Mouse (Mus musculus) neural tube, embryonic 13.5 days (tissue): ENCODE results near the gene Trim54. TPM values are rescaled to one million over a fixed set of nuclear protein-coding genes. Genes with fewer than 3 reads are reported as not detected.

Experiments used
- ATAC-seq: fragments of 200-750 bp; cut with Nextera tagmentation; 2 replicates; pipeline ENCODE4 v1.8.0; 2017; ENCODE audit warnings: low read depth, mild to moderate bottlenecking, moderate TSS enrichment, moderate library complexity
- H3K27ac ChIP-seq: fragments of 300-500 bp; sonication (generic); replicated peaks from 2 replicates; pipeline ENCODE4 v1.5.1; 2015; ENCODE audit warnings: moderate library complexity, mild to moderate bottlenecking, inconsistent platforms
- H3K27me3 ChIP-seq: fragments of 300-500 bp; sonication (generic); 2 replicates; pipeline ENCODE4 v1.6.1; 2015; ENCODE audit warnings: mild to moderate bottlenecking, inconsistent platforms
- H3K36me3 ChIP-seq: fragments of 300-500 bp; sonication (generic); 2 replicates; pipeline ENCODE4 v1.6.1; 2015; ENCODE audit warnings: mild to moderate bottlenecking, inconsistent platforms
- H3K4me1 ChIP-seq: fragments of 300-500 bp; sonication (generic); replicated peaks from 2 replicates; pipeline ENCODE4 v1.6.1; 2015; ENCODE audit warnings: inconsistent platforms
- H3K4me2 ChIP-seq: fragments of 300-500 bp; sonication (generic); 2 replicates; pipeline ENCODE4 v1.6.1; 2015; ENCODE audit warnings: inconsistent platforms, mild to moderate bottlenecking, moderate library complexity
- H3K4me3 ChIP-seq: fragments of 300-500 bp; sonication (generic); 2 replicates; pipeline ENCODE4 v1.5.1; 2015; ENCODE audit warnings: mild to moderate bottlenecking, inconsistent platforms
- H3K9ac ChIP-seq: fragments of 300-500 bp; sonication (generic); 2 replicates; pipeline ENCODE4 v1.6.1; 2015; ENCODE audit warnings: moderate library complexity, mild to moderate bottlenecking, inconsistent platforms
- H3K9me3 ChIP-seq: fragments of 300-500 bp; sonication (generic); 2 replicates; pipeline ENCODE4 v1.6.1; 2016; ENCODE audit warnings: inconsistent platforms
- WGBS: fragments of 180-500 bp; shearing (Covaris S2); methylation state at CpG from one replicate; pipeline ENCODE4 v1.1.7; 2015; 5-methylcytosine and 5-hydroxymethylcytosine counted together
- polyA plus RNA-seq: library from polyadenylated mRNA; unstranded; fragments of >200 nt; fragmentation: Nextera tagmentation; extraction: Ambion mirVana; gene quantifications from 2 replicates; pipeline ENCODE4 v1.2.1, GENCODE M21; 2015

Gene Trim54
- polyA plus RNA-seq, 1 experiment from 2014 or later = 0.40 TPM

GRCm38 (mm10) chr5:31116912-31117311 is 400 bp downstream of the Trim54 start:
- Histone ChIP-seq H3K9ac (no peak overlapping the region), H3K27me3 (peaks cover 10% of the 10 kb centered on the region), H3K4me3 (no peak overlapping the region), H3K27ac (no peak overlapping the region), H3K4me2 (no peak overlapping the region), H3K36me3 (no peaks in the 10 kb centered on the region), H3K9me3 (no peaks in the 10 kb centered on the region), H3K4me1 (no peaks in the 10 kb centered on the region)
- 41% methylated on average over 10 of the region's 10 CpGs for WGBS
- ATAC-seq = no peak

- H3K9ac ChIP-seq = no peak overlapping the region
- 89% methylated on average over 8 of the region's 8 CpGs for WGBS
- H3K27me3 ChIP-seq = peaks cover 6% of the 10 kb centered on the region
- no peak overlapping the region for H3K4me3 ChIP-seq
- H3K4me1 ChIP-seq = no peaks in the 10 kb centered on the region
- no peak overlapping the region for H3K27ac ChIP-seq
- no peak for ATAC-seq
- no peaks in the 10 kb centered on the region for H3K36me3 ChIP-seq
- no peaks in the 10 kb centered on the region for H3K9me3 ChIP-seq
- H3K4me2 ChIP-seq = no peak overlapping the region
Measured at GRCm38 (mm10) chr5:31121111-31121510, 4.6 kb downstream of the Trim54 start.

GRCm38 (mm10) chr5:31123481-31123880 is 7.0 kb downstream of the Trim54 start:
- Histone ChIP-seq H3K9ac (no peak overlapping the region), H3K27me3 (no peaks in the 10 kb centered on the region), H3K27ac (no peak overlapping the region), H3K4me2 (no peak overlapping the region), H3K9me3 (no peaks in the 10 kb centered on the region), H3K36me3 (no peaks in the 10 kb centered on the region), H3K4me1 (no peaks in the 10 kb centered on the region), H3K4me3 (no peak overlapping the region)
- 47% methylated on average over 2 of the region's 2 CpGs for WGBS
- no peak for ATAC-seq

GRCm38 (mm10) chr5:31126050-31126449 is 9.5 kb downstream of the Trim54 start:
- Histone ChIP-seq H3K9ac (no peak overlapping the region), H3K4me3 (no peak overlapping the region), H3K9me3 (no peaks in the 10 kb centered on the region), H3K4me2 (no peak overlapping the region), H3K36me3 (no peaks in the 10 kb centered on the region), H3K27ac (no peak overlapping the region), H3K4me1 (no peaks in the 10 kb centered on the region), H3K27me3 (peaks cover 3% of the 10 kb centered on the region; the same call in 1 of the 2 replicates)
- ATAC-seq = no peak
- WGBS = 41% methylated on average over 5 of the region's 5 CpGs

GRCm38 (mm10) chr5:31136730-31137424 is 20.4 kb downstream of the Trim54 start:
- under 1% methylated on average over 33 of the region's 33 CpGs for WGBS
- H3K4me1 ChIP-seq = peaks cover 24% of the 10 kb centered on the region
- no peaks in the 10 kb centered on the region for H3K9me3 ChIP-seq
- H3K36me3 ChIP-seq = peaks cover 9% of the 10 kb centered on the region
- peaks cover 82% of the 10 kb centered on the region for H3K27me3 ChIP-seq
- peak overlapping the region; percentile 30 for H3K4me3 ChIP-seq
- ATAC-seq = no peak
- H3K9ac ChIP-seq = no peak overlapping the region
- H3K4me2 ChIP-seq = peak overlapping the region; percentile 53
- H3K27ac ChIP-seq = no peak overlapping the region

GRCm38 (mm10) chr5:31137658-31138057 is 21.1 kb downstream of the Trim54 start:
- Histone ChIP-seq H3K9me3 (no peaks in the 10 kb centered on the region), H3K4me1 (peaks cover 24% of the 10 kb centered on the region), H3K36me3 (peaks cover 11% of the 10 kb centered on the region), H3K27me3 (peaks cover 75% of the 10 kb centered on the region), H3K9ac (0 out of 2 replicates have a peak overlapping the region, but pooled peaks have one; percentile 41), H3K27ac (no peak overlapping the region), H3K4me3 (peak overlapping the region; percentile 30), H3K4me2 (peak overlapping the region; percentile 53)
- WGBS = 1% methylated on average over 13 of the region's 13 CpGs
- no peak for ATAC-seq

- Histone ChIP-seq H3K9ac (peak within 1 kb of the TSS; percentile 41; the same call in 1 of the 2 replicates), H3K4me1 (peaks cover 24% of the 10 kb centered on the region), H3K27ac (no peak within 1 kb of the TSS), H3K4me3 (peak within 1 kb of the TSS; percentile 30), H3K9me3 (no peaks in the 10 kb centered on the region), H3K4me2 (peak within 1 kb of the TSS; percentile 53), H3K36me3 (peaks cover 14% of the 10 kb centered on the region), H3K27me3 (peaks cover 71% of the 10 kb centered on the region)
- ATAC-seq = no peak
- 1% methylated on average over 52 of the region's 52 CpGs for WGBS
Measured at GRCm38 (mm10) chr5:31138241-31138967, 21.9 kb downstream of the Trim54 start, which contains the start of gene Ucn. Gene Ucn, minus strand, starts transcription at chr5:31138829.

- Histone ChIP-seq H3K27ac (no peak overlapping the region), H3K27me3 (peaks cover 65% of the 10 kb centered on the region), H3K36me3 (peaks cover 18% of the 10 kb centered on the region), H3K4me2 (peak overlapping the region; percentile 53), H3K9me3 (no peaks in the 10 kb centered on the region), H3K4me3 (peak overlapping the region; percentile 30), H3K9ac (no peak overlapping the region), H3K4me1 (peaks cover 24% of the 10 kb centered on the region)
- WGBS = 14% methylated on average over 9 of the region's 9 CpGs
- peak; percentile 66; the same call in 1 of the 2 replicates for ATAC-seq
Measured at GRCm38 (mm10) chr5:31138968-31139425, 22.5 kb downstream of the Trim54 start.

GRCm38 (mm10) chr5:31149781-31150180 is 33.3 kb downstream of the Trim54 start:
- no peak for ATAC-seq
- H3K9ac ChIP-seq = no peak overlapping the region
- no peaks in the 10 kb centered on the region for H3K9me3 ChIP-seq
- no peak overlapping the region for H3K4me3 ChIP-seq
- peaks cover 14% of the 10 kb centered on the region for H3K4me1 ChIP-seq
- WGBS = 89% methylated on average over 4 of the region's 4 CpGs
- H3K4me2 ChIP-seq = no peak overlapping the region
- H3K36me3 ChIP-seq = peaks cover 24% of the 10 kb centered on the region
- H3K27me3 ChIP-seq = no peaks in the 10 kb centered on the region
- no peak overlapping the region for H3K27ac ChIP-seq

- H3K36me3 ChIP-seq = peaks cover 23% of the 10 kb centered on the region
- H3K27ac ChIP-seq = no peak overlapping the region
- H3K4me2 ChIP-seq = no peak overlapping the region
- H3K4me3 ChIP-seq = no peak overlapping the region
- no peaks in the 10 kb centered on the region for H3K9me3 ChIP-seq
- peaks cover 18% of the 10 kb centered on the region for H3K4me1 ChIP-seq
- 92% methylated on average over 3 of the region's 3 CpGs for WGBS
- no peak overlapping the region for H3K9ac ChIP-seq
- no peak for ATAC-seq
- H3K27me3 ChIP-seq = no peaks in the 10 kb centered on the region
Measured at GRCm38 (mm10) chr5:31151746-31152145, 35.2 kb downstream of the Trim54 start.

- Histone ChIP-seq H3K4me1 (peaks cover 18% of the 10 kb centered on the region), H3K27ac (peak overlapping the region; percentile 75; the same call in 1 of the 2 replicates), H3K9ac (peak overlapping the region; percentile 83), H3K36me3 (peaks cover 30% of the 10 kb centered on the region), H3K4me3 (peak overlapping the region; percentile 67), H3K27me3 (no peaks in the 10 kb centered on the region), H3K9me3 (no peaks in the 10 kb centered on the region), H3K4me2 (peak overlapping the region; percentile 86)
- ATAC-seq = peak; percentile 30; the same call in 1 of the 2 replicates
- 36% methylated on average over 6 of the region's 6 CpGs for WGBS
Measured at GRCm38 (mm10) chr5:31153516-31154151, 37.1 kb downstream of the Trim54 start.

GRCm38 (mm10) chr5:31154152-31154553 is 37.6 kb downstream of the Trim54 start, which contains the start of gene Mpv17:
Gene Mpv17, minus strand, starts transcription at chr5:31154251.
- Histone ChIP-seq H3K27me3 (no peaks in the 10 kb centered on the region), H3K4me3 (peak within 1 kb of the TSS; percentile 67), H3K9me3 (no peaks in the 10 kb centered on the region), H3K9ac (peak within 1 kb of the TSS; percentile 83), H3K27ac (peak within 1 kb of the TSS; percentile 75), H3K4me2 (peak within 1 kb of the TSS; percentile 86), H3K4me1 (peaks cover 18% of the 10 kb centered on the region), H3K36me3 (peaks cover 35% of the 10 kb centered on the region)
- under 1% methylated on average over 19 of the region's 19 CpGs for WGBS
- peak; percentile 97 for ATAC-seq
